Mouse (Mus musculus): ENCODE results near the gene Pbx1. TPM values are rescaled to one million over a fixed set of nuclear protein-coding genes. Genes with fewer than 3 reads are reported as not detected.

The Pbx1 gene
- polyA plus RNA-seq, 1 experiment, result 332 TPM

DNA sequence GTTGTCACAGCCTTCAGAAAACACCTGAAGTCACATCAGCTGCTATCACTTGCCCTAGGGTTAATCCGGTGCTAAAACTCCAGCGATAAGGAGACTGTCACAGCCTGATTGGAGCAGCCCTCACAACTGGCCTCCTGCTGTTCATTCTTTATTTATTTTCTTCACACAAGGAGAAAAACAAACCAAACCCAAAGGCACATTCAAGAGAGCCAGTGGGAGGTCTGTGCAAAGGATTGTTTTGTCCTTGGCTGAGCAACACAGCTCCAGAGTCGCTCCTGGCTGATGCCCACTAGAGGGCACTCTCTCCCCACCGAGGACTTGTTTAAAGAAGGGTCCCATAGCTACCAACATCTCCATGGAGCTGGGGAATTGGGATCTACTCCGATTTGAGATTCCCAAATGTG is 218.0 kb downstream of the Pbx1 start:
- H3K4me1 ChIP-seq (ENCODE audit: control insufficient read depth, insufficient read depth, low read length), result peaks cover 29% of the 10 kb centered on the region
- no peak overlapping the region for H3K4me3 ChIP-seq (ENCODE audit: insufficient read depth, low read depth, low read length)
- H3K27ac ChIP-seq (ENCODE audit: insufficient read depth, low read depth, low read length), result peak overlapping the region; percentile 73
- TF ChIP-seq CTCF (IDR thresholded peaks at IDR 0.05; ENCODE audit: insufficient read depth, low read depth, low read length), result peak; percentile 80
- no peak for TF ChIP-seq POLR2A (IDR thresholded peaks at IDR 0.05; ENCODE audit: insufficient read depth, low read depth, low read length)
- 4% methylated on average over 5 of the region's 5 CpGs for WGBS

DNA sequence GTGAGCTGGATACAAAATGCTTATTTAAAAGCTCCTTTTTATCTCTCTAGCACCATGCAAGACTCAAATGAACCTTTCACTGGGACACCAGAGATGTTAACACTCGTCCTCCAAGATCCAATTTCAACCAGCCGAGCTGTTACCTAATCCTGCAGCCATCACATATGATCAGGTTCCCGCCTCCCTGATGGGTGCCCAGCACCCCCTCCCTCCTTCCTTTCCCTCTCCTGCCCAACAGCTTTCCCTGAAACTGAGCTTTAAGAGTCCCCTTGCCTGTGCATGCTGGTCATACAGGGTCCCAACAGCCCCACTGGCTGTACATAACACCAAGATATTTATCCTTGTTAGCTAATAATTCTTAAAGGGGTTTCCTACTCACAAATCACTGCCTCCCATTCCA is 218.5 kb downstream of the Pbx1 start:
- TF ChIP-seq CTCF (IDR thresholded peaks at IDR 0.05; ENCODE audit: insufficient read depth, low read depth, low read length), result no peak
- no peak for TF ChIP-seq POLR2A (IDR thresholded peaks at IDR 0.05; ENCODE audit: insufficient read depth, low read depth, low read length)
- H3K4me3 ChIP-seq (ENCODE audit: insufficient read depth, low read depth, low read length), result no peak overlapping the region
- peaks cover 26% of the 10 kb centered on the region for H3K4me1 ChIP-seq (ENCODE audit: control insufficient read depth, insufficient read depth, low read length)
- 18% methylated on average over 3 of the region's 3 CpGs for WGBS
- peak overlapping the region; percentile 73 for H3K27ac ChIP-seq (ENCODE audit: insufficient read depth, low read depth, low read length)

DNA sequence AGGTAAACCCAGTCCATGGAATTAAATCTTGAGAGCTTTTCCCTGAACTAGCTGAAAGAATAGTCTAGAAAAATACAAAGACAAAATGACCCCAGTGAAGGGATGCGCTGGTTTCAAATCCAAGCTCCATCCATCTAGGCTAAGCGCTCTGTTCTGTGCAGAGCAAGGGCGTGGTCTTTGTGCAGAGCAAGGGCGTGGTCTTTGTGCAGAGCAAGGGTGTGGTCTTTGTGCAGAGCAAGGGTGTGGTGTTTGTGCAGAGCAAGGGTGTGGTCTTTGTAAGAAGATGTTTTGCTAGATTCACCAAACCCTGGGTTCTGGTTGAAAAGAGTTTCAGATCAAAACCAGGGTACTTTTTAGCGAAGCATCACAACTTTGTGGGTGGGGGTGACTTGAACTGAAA is 221.7 kb downstream of the Pbx1 start:
- 91% methylated on average over 5 of the region's 5 CpGs for WGBS
- TF ChIP-seq POLR2A (IDR thresholded peaks at IDR 0.05; ENCODE audit: insufficient read depth, low read depth, low read length) (no peak), CTCF (IDR thresholded peaks at IDR 0.05; ENCODE audit: insufficient read depth, low read depth, low read length) (no peak)
- Histone ChIP-seq H3K4me1 (ENCODE audit: control insufficient read depth, insufficient read depth, low read length) (peaks cover 26% of the 10 kb centered on the region), H3K4me3 (ENCODE audit: insufficient read depth, low read depth, low read length) (no peak overlapping the region), H3K27ac (ENCODE audit: insufficient read depth, low read depth, low read length) (0 out of 2 replicates have a peak overlapping the region, but pooled peaks have one; percentile 25)

DNA sequence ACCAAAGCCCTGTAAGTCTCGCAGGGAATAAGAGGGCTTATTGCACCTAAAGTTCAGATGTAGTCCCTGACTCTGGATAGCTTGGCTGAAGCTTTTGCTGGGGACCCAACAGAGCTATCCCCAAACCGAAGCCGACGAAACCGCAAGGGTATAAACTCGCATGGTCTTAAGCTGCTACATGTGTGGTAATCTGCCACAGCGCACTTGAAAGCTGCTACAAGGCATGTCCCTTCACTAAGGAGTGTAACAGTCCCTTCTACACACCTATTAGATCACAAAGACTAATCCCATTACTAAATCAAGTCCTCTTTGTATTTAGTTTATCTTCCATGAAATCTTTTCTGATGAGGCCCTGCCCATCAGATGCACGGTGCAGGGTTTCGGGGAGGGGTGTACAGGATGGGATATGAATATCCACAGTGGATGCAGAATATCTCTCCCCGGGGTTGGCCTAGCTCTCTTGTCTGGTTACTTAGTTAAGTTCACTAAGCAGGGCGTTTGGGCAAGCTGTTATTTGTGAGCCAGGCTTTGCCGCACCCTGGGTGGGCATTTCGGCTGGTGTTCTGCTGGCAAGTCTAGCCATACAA is 231.4 kb downstream of the Pbx1 start:
- TF ChIP-seq POLR2A (IDR thresholded peaks at IDR 0.05; ENCODE audit: insufficient read depth, low read depth, low read length) (no peak), CTCF (IDR thresholded peaks at IDR 0.05; ENCODE audit: insufficient read depth, low read depth, low read length) (no peak)
- 61% methylated on average over 13 of the region's 13 CpGs for WGBS
- Histone ChIP-seq H3K4me3 (ENCODE audit: insufficient read depth, low read depth, low read length) (no peak overlapping the region), H3K4me1 (ENCODE audit: control insufficient read depth, insufficient read depth, low read length) (peaks cover 13% of the 10 kb centered on the region), H3K27ac (ENCODE audit: insufficient read depth, low read depth, low read length) (peak overlapping the region; percentile 39)

DNA sequence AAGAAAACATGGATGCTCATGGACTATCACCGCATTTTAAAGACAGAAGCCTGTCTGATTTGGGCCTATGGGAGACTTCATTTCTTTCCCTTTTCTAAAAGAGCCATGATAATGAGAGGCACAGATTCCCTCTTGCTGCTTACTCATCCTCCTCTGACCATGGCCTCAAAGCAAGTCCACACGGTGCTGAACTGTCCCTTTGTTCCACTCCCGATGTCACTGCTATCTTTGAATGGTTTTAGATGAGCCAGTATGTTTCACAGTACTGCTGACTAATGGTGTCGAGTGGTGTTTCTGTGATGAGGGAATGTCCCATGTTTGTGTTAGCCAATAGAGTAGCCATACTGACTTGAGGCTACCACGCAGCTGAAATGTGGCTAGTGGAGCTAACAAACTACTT is 233.8 kb downstream of the Pbx1 start:
- Histone ChIP-seq H3K4me1 (ENCODE audit: control insufficient read depth, insufficient read depth, low read length) (peaks cover 15% of the 10 kb centered on the region), H3K27ac (ENCODE audit: insufficient read depth, low read depth, low read length) (0 out of 2 replicates have a peak overlapping the region, but pooled peaks have one; percentile 58), H3K4me3 (ENCODE audit: insufficient read depth, low read depth, low read length) (no peak overlapping the region)
- TF ChIP-seq CTCF (IDR thresholded peaks at IDR 0.05; ENCODE audit: insufficient read depth, low read depth, low read length), result no peak
- 67% methylated on average over 5 of the region's 5 CpGs for WGBS

GRCm38 (mm10) chr1:168197908-168198258 is 234.2 kb downstream of the Pbx1 start:
- no peak overlapping the region for H3K4me3 ChIP-seq (ENCODE audit: insufficient read depth, low read depth, low read length)
- TF ChIP-seq CTCF (IDR thresholded peaks at IDR 0.05; ENCODE audit: insufficient read depth, low read depth, low read length) (no peak), POLR2A (IDR thresholded peaks at IDR 0.05; ENCODE audit: insufficient read depth, low read depth, low read length) (no peak)
- H3K27ac ChIP-seq (ENCODE audit: insufficient read depth, low read depth, low read length), result 0 out of 2 replicates have a peak overlapping the region, but pooled peaks have one; percentile 65
- 52% methylated on average over 3 of the region's 3 CpGs for WGBS
- H3K4me1 ChIP-seq (ENCODE audit: control insufficient read depth, insufficient read depth, low read length), result peaks cover 12% of the 10 kb centered on the region

DNA sequence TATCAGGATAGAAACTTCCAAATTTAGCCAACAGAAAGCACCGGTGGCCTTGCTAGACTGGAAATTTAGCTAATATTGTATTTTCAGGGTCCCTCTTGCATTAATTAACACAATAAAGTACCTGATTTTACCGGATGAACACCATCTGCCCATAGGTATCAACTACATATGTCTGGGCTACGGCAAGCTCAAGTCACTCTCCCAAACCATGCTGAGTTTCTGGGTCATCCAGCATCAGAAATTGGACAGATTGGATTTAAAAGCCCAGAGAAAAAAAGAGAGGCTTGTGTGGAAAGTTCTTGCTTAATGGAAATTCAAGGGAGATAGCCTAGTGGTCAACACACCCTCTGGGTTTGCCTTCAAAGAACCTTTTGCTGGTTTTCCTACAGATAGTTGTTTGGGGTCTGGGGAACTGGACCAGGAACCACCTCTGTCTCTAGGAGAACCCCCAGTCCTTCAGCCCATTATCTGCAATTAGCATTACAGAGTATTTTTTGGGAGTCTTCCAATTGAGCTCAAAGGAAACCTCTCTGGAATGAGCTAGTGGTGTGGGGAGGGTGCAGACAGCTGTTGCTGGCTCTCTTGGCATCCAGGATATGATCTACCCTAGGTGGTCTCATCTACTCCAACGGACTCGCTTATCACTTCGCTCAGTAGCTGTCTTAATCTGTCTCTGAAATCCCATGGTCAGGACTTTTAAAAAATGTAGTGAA is 234.7 kb downstream of the Pbx1 start:
- Histone ChIP-seq H3K27ac (ENCODE audit: insufficient read depth, low read depth, low read length) (peak overlapping the region; percentile 65; the same call in 1 of the 2 replicates), H3K4me1 (ENCODE audit: control insufficient read depth, insufficient read depth, low read length) (peaks cover 12% of the 10 kb centered on the region), H3K4me3 (ENCODE audit: insufficient read depth, low read depth, low read length) (no peak overlapping the region)
- 46% methylated on average over 6 of the region's 6 CpGs for WGBS
- TF ChIP-seq CTCF (IDR thresholded peaks at IDR 0.05; ENCODE audit: insufficient read depth, low read depth, low read length) (no peak), POLR2A (IDR thresholded peaks at IDR 0.05; ENCODE audit: insufficient read depth, low read depth, low read length) (no peak)

- Histone ChIP-seq H3K27ac (ENCODE audit: insufficient read depth, low read depth, low read length) (peak overlapping the region; percentile 82), H3K4me1 (ENCODE audit: control insufficient read depth, insufficient read depth, low read length) (peaks cover 4% of the 10 kb centered on the region), H3K4me3 (ENCODE audit: insufficient read depth, low read depth, low read length) (no peak overlapping the region)
- WGBS, result 49% methylated on average over 7 of the region's 7 CpGs
- no peak for TF ChIP-seq CTCF (IDR thresholded peaks at IDR 0.05; ENCODE audit: insufficient read depth, low read depth, low read length)
- TF ChIP-seq POLR2A (IDR thresholded peaks at IDR 0.05; ENCODE audit: insufficient read depth, low read depth, low read length), result no peak
Measured at GRCm38 (mm10) chr1:168193364-168193763, 238.7 kb downstream of the Pbx1 start.

DNA sequence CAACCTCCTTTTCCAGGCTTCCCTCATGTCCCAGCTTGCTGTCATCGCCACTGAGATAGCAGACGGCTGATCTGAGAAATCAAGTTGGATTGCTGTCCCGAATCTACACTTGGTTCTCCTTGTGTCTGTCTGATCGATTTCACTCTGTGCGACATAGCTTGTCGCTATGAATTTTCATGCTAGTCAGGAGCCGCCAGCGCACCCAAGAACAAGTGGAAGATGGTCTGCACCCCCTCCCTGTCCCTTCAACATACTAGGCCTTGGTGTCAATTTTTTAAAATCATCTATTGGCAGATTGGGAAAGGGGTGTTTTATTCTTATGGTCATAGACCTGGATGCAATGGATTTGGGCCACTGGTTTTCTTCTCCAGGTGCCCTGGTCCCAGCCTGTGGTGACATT is 249.3 kb downstream of the Pbx1 start:
- TF ChIP-seq POLR2A (IDR thresholded peaks at IDR 0.05; ENCODE audit: insufficient read depth, low read depth, low read length) (no peak), CTCF (IDR thresholded peaks at IDR 0.05; ENCODE audit: insufficient read depth, low read depth, low read length) (no peak)
- WGBS, result 98% methylated on average over 8 of the region's 8 CpGs
- H3K4me1 ChIP-seq (ENCODE audit: control insufficient read depth, insufficient read depth, low read length), result peaks cover 19% of the 10 kb centered on the region
- peak overlapping the region; percentile 83; the same call in 1 of the 2 replicates for H3K27ac ChIP-seq (ENCODE audit: insufficient read depth, low read depth, low read length)
- H3K4me3 ChIP-seq (ENCODE audit: insufficient read depth, low read depth, low read length), result no peak overlapping the region
